Mouse (Mus musculus): Measurements from ENCODE around the gene Sik3.

DNA sequence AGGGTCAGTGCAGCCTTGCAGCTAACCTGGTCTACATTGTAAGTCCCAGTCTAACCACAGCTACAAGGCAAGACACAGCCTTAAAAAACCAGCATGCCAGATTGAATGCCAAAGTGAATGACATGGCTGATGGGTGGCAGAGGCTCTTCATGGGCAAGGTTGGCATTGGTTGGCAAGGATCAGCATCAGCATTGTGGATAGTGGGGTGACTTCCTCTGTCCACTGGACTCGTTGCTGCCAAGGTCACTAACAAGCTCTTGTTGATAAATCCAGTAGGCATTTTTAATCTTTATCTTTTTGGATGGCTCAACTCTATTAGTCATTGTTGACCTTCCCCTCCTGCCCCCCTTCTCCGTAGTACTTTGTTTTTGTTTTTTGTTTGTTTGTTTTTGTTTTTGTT is 187.0 kb downstream of the Sik3 start:
- no peak for TF ChIP-seq CTCF (IDR thresholded peaks at IDR 0.05; ENCODE audit: control insufficient read depth, insufficient read depth, insufficient read length)
- TF ChIP-seq MAX (IDR thresholded peaks at IDR 0.05), result no peak
- no peak for TF ChIP-seq MYOD1 (IDR thresholded peaks at IDR 0.05; ENCODE audit: control insufficient read depth, insufficient read length, low read depth)
- TF ChIP-seq USF1 (IDR thresholded peaks at IDR 0.05; ENCODE audit: low read depth), result no peak
